In genomic region chr13:100103748-100104254, GRCm38 (mm10) we compare ENCODE assay signal across 8 mouse cellular contexts. TPM values are rescaled to one million over a fixed set of nuclear protein-coding genes. Genes with fewer than 3 reads are reported as not detected.
A peak's percentile ranks its signal among the peaks of the same experiment; 100 is the strongest.
DNase-seq lines count a peak whose midpoint lies in the region; ATAC-seq and TF ChIP-seq lines count a peak whose summit lies in the region.

Bdp1 (minus strand) TSS chr13:100104070.

- TF ChIP-seq POLR2A in lung, adult 2 months (IDR thresholded peaks at IDR 0.05; ENCODE audit: borderline replicate concordance, extremely low read depth, low read depth, low read length): peak; percentile 68; the same call in 1 of the 2 replicates

- H3K4me3 ChIP-seq in forebrain, embryonic 14.5 days (ENCODE audit: low read depth, low read length): peak within 1 kb of the TSS; percentile 98
- H3K4me3 ChIP-seq in lung, adult 2 months (replicated peaks; ENCODE audit: extremely low read depth, low read depth, low read length): peak within 1 kb of the TSS; percentile 95

- ATAC-seq in forebrain, embryonic 14.5 days: peak; percentile 80
- ATAC-seq in neutrophil, adult 5-6 weeks (ENCODE audit: extremely low read depth, insufficient number of reproducible peaks, low FRiP score, poor library complexity, severe bottlenecking): peak; percentile 89

- H3K27ac ChIP-seq in forebrain, embryonic 14.5 days (ENCODE audit: low read depth, low read length): peak within 1 kb of the TSS; percentile 60

- H3K36me3 ChIP-seq in forebrain, embryonic 14.5 days (ENCODE audit: control insufficient read depth, insufficient read depth, low read length): peaks cover 3% of the 10 kb centered on the region; the same call in 1 of the 2 replicates

- H3K4me2 ChIP-seq in forebrain, embryonic 14.5 days (ENCODE audit: low read length): peak within 1 kb of the TSS; percentile 76

- peak; percentile 84 for DNase-seq in ES-CJ7 (ENCODE audit: low read depth, low spot score)
- DNase-seq in cerebellum, adult 11 months: peak; percentile 89
- DNase-seq in forebrain, embryonic 14.5 days (ENCODE audit: low spot score): peak; percentile 94
- DNase-seq in heart, postnatal 25 days (ENCODE audit: low spot score): peak; percentile 85
- DNase-seq in layer of hippocampus, adult 18-20 months (ENCODE audit: low spot score in 2 of 2): peak; percentile 88 to 97
- DNase-seq in lung, adult 2 months: peak; percentile 96
- DNase-seq in thymus, adult 18-20 months: peak; percentile 82 to 86

- no peak for TF ChIP-seq CTCF in lung, adult 2 months (IDR thresholded peaks at IDR 0.05; ENCODE audit: insufficient read depth, low read length)

- H3K9me3 ChIP-seq in forebrain, embryonic 14.5 days (replicated peaks; ENCODE audit: control insufficient read depth, low read length): no peaks in the 10 kb centered on the region

- 0 out of 2 replicates have a peak, but pooled peaks cover 3% of the 10 kb centered on the region for H3K27me3 ChIP-seq in forebrain, embryonic 14.5 days (replicated peaks; ENCODE audit: control insufficient read depth, insufficient read depth, low read length)

- intact Hi-C loops in heart, postnatal 25 days (cut with DNase I): loop anchor here (10.0 kb wide), 1 partner anchor 759 kb away; the partner anchor contains the start of genes Mrps27 and Ptcd2

- H3K9ac ChIP-seq in forebrain, embryonic 14.5 days (ENCODE audit: low read length): peak within 1 kb of the TSS; percentile 89

- WGBS in forebrain, embryonic 14.5 days: under 1% methylated on average over 44 of the region's 44 CpGs
- whole genome bisulfite sequencing in lung, adult 2 months: under 1% methylated on average over 44 of the region's 44 CpGs

- H3K4me1 ChIP-seq in forebrain, embryonic 14.5 days (ENCODE audit: control insufficient read depth, insufficient read depth, low read length): peaks cover 16% of the 10 kb centered on the region
- H3K4me1 ChIP-seq in lung, adult 2 months (ENCODE audit: control insufficient read depth, insufficient read depth, low read length): peaks cover 3% of the 10 kb centered on the region; the same call in 1 of the 2 replicates

RNA-seq across cellular contexts. Expression of gene Bdp1, which starts in this region (rescaled TPM):
- polyA plus RNA-seq in forebrain, embryonic 14.5 days (2014; fragmentation: Nextera tagmentation; extraction: Ambion mirVana): 18.0 and 24.1 TPM in 2 replicates
- total RNA-seq in heart, postnatal 25 days (2021): 10 to 100 TPM; 25.3 to 29.3 TPM
- 10 to 100 TPM; 30.5 to 41.7 TPM for total RNA-seq in layer of hippocampus, adult 18-20 months (2021)
- polyA plus RNA-seq in lung, adult 2 months (2012; rRNA removed): 2.1 and 2.9 TPM in 2 replicates
- total RNA-seq in neutrophil, adult 5-6 weeks (2017): 87.9 TPM in 2 replicates

Comparison
In these comparisons a context has a peak if more than half of its experiments do, and no peak if none do; other contexts are left out.
1. Peak in every context shown above with its lines: DNase-seq, ATAC-seq, H3K4me3 ChIP-seq and H3K27ac ChIP-seq.